Mouse (Mus musculus) right cerebral cortex, postnatal 10 days (tissue): Measurements from ENCODE around the gene 3110082I17Rik.

Source experiments
- DNase-seq, 2 experiments: peaks; one replicate each; pipeline ENCODE4 v3.0.0; 2021; ENCODE audit warnings: low spot score in 2 of 2

3110082I17Rik gene

DNA sequence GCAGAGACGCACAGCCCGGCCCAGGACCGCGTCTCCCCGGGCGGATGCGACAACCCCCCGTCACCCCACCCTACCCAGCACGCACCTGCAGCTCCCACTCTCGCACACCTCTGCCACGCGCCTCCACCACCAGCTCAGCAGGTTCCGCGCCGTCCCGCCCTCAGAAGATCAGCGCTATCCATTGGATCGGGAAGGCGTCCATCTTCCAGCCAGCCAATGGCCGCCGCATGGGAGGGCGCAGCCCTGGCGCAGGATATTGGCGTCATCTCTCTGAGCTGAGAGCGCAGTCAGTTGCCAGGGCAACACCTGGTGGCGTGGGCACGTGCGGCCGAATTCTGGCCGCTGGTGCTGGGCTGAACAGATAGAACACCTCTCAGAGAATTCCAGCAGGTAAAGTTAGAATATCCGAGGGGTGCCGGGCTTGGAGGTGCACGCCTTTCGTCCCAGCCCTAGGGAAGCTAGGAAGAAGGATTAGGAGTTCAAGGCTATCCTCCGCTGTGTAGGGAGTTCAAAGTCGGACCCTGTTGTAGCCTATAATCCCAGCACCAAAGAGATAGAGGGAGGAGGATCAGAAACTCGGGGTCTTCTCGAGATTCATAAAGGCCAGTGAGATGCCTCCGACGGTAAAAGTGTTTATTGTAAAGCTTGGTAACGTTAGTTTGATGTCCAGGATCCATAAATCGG lies at the start of gene 3110082I17Rik:
TSS of gene 3110082I17Rik (minus strand) at position 144 of the 684 bp plus-strand sequence.
- DNase-seq = peak; percentile 99

DNA sequence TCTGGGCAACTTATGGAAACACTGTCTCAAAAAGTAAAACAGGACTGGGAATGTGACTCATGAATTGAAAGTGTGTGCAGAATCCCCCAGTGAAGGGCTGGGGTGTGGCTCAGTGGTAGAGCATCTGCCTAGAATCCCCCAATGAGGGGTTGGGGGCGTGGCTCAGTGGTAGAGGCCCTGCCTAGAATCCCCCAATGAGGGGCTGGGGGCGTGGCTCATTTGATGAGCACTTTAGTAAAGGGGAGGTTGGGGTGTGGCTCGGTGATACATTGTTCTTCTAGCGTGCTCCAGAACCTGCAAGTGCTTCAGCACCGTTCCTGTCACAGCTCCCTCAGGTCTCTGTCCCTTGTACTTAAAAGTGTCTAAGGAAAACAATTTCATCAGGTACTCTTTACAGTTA lies 45.9 kb upstream of the 3110082I17Rik start:
- DNase-seq = no peak

DNA sequence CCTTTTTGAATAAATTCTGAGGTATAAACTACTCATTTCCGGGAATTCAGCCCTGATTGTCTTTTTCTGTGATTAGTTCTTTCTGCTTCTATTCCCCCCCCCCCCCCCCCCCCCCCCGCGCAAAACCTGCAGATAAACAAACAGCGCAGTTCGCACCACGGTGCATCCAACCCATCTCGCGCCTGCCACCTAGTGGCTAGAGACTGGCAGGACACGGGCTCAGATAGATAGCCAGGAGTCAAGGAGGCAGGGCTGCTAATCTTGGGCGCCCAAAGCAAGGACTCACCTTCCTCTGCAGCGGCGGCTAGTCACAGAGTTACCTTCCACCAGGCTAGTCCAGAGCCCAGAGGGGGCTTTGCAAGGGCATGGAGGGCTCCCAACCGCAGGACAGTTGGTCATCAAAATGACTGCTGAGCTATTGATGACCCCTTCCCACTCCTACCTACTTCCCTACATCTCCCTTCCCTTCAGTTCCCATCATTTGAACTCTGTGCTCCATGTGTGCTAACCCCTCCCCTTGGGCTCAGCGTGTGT lies 44.8 kb upstream of the 3110082I17Rik start:
- DNase-seq = peak; percentile 73 to 81

DNA sequence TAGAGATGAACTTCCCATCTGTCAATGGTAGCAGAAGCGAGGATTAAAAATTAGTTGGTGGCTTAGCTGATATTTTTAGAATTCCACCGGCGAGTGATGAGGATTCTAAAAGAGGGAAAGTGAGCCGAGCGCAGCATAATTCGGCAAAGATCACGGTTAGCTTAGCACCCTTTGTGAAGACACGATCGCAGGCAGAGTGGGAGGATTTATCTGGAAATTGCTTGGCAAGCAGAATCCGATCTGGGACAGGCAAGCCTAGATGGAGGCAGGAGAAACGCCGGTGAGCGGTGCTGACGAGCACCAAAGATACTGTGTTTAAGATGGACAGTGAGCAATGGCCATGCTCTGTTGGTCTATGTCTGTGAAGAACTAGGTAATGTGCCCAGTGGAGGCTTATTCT lies 42.0 kb upstream of the 3110082I17Rik start:
- DNase-seq = peak in 1 of 2 experiments; percentile 39

DNA sequence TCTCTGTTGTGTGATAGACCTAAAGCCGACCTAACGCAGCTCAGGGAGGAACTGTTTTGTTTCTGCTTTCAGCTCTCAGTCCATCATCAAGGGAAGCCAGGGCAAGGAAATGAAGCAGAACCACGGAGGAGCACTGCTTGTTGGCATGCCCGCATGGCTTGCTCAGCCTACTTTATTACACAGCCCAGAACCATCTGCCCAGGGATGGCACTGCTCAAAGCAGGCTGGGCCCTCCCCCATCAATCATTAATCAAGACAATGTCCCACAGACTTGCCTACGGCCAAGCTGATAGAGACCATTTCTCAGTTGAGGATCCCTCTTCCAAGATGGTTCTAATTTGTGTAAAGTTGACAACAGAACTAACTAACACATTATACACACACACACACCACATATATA lies 38.5 kb upstream of the 3110082I17Rik start:
- no peak for DNase-seq

DNA sequence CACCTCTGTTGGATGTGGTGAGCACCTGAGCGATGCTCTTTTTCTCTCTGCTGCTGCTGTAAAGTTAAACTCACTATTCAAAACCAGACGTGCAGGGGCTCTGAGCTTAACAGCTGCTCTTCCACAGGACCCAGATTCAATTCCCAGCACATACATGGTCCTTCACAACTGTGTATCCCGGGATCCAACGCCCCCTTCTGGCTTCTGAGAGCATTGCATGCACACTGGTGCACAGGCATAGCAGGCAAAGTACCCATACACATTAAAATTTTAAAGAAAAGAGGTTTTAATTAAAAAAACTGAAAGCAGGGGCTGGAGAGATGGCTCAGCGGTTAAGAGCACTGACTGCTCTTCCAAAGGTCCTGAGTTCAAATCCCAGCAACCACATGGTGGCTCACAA lies 36.6 kb upstream of the 3110082I17Rik start:
- DNase-seq = no peak

DNA sequence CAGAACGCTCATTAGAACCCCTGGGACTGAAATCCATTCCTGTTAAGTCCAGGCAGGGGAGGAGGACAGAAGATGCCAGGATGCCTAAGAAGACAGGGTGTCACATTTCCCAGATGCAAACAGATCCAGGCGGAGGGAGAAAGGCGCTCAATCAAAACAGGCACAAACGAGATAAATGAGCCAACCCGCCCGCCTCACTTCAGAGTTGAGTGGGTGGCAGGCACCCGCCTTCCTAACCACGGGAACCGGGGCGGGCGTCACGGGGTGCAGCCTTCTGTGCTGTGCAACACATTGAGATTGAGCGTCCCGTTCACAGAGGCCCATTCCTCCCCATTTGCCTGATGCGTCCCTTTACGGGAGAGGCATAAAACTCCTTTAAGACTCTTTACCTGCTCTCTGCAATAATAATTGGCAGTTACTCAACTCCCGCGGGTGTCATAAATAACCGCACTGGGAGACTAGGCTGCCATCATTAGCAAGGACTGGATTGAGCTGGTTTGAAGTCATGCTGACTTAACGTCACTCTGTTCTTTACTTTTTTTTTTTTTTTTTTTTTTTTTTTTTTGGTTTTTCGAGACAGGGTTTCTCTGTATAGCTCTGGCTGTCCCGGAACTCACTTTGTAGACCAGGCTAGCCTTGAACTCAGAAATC lies 34.8 kb upstream of the 3110082I17Rik start:
- DNase-seq = peak in 1 of 2 experiments; percentile 37

DNA sequence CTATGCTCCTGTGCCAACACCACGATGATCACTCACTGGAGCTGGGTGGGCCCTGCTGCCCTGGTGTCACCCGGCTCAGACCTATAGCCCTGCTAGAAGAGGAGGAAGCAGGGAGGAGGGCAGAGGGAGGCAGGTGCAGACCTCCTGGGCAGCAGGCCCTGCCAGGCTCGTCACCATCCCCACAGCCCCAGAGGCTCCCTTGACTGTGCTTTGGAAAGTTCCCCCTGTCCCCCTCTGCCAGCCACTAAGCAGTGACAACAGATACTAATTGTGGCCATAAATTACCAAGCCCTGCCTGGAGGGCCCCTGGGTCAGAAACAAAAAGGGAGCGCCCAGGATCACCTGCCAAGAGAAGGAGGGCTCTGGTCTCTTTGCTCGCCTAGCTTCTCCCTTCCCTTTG lies 33.4 kb upstream of the 3110082I17Rik start:
- no peak for DNase-seq

DNA sequence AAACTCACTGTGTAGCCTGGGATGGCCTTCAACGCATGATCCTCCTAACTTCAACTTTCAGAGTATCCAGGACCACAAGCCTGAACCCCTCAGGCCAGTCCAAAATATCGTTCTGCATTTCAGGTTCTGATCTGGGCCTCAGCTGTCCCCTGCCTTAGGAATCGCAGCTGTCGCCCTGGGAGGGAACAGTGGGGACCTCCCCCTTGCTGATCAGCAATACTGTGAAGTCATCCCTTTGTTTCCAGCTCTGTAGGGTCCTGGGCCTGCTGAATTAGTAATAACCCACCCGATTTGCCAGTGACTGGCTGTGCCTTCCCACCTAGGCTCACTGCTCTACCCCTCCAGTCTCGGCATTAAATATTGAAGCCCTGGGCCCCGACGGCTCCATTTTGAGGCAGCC lies 31.0 kb upstream of the 3110082I17Rik start:
- DNase-seq = no peak

DNA sequence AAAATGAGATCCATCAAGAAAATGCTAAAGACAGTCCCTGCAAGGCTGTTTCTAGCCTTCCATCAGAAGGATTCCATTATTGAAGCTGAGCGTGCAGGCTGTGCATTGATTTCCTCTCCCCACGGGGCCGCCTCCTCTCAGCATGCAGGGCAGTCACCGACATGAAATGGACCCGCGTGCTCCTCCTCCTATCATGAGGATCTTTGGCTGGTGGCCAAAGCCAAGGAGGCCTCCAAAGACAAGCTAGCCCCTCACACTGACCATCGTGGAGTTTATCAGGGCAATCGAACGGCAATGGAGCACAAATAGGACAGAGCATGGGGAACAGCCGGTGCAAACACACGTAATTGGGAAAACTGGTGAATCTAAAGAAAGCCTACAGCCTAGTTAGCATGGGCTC lies 29.8 kb upstream of the 3110082I17Rik start:
- DNase-seq = no peak

DNA sequence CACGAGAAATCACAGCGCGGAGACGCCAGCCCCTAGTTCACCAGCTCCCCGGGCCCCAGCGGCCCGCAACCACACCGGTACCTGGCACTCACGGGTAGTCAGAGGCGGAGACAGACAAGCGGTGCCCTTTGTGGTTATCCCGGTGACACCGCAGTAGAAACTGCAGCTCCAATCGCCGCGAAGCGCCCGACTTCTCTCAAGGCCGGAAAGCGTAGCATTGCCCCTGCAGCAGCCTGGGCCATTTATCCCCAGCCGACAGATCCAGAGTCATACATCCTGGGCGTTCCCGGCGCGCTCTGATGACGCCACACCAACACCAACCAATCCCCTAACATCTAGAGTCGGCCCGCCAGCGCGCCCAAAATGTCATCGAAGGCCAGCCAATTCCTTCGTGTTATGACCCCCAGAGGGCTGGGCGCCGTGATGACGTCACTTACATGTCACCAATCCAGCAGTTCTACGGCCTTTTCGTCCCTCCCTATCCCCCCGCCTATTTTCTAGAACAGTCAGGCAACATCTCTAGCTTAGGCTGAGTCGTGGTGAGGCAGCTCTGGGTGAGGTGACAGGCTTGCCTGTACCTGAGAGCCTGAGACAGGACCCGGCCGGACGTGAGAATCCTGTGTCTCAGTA lies 24.0 kb upstream of the 3110082I17Rik start, which contains the start of gene Zfand2a:
TSS of gene Zfand2a (minus strand) at position 365 of the 630 bp plus-strand sequence.
- peak; percentile 100 for DNase-seq

DNA sequence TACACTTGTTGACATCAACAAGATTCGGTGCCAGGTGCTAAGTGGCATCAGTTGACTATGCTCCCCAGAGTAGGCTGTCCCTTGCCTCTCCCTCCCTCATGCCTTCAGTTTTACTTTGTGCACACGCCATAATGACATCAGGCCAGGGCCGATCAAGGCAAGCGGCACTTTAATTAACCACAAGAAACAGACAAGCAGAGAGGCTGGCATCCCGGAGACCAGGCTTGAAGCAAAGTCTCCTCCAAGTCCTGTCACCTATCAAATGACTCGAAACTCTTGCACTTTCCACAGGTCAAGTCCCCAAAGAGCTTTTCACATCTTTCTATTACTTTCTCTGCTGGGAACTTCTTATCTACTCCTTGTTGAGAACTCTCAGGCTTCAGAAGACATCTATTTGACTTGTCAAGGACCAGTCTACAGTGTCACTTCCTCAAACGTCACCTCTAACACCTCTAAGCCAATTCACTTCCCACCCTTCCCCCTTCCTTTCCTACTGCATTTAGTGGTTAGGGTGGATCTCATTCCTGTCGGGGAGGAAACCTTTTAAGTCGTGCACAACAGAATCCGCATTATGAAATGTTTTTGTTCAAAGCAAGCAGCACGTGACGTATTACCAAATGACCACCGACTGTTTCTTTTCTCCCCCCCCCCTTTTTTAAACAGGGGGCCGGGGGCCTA lies 23.0 kb upstream of the 3110082I17Rik start:
- no peak for DNase-seq

DNA sequence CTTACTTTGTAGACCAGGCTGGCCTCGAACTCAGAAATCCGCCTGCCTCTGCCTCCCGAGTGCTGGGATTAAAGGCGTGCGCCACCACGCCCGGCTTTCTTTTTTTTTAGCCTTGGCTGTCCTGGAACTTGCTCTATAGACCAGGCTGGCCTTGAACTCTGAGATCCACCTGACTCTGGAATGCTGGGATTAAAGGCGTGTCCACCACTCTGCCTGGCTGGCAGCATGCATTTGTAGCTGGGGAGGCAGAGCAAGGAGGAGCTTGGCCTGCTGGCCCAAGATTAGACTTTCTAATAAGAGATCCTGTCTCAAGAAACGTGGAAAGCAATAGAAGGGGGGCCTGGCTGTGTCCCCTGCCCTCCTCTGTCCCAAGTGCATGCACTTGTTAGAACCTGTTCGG lies 20.1 kb upstream of the 3110082I17Rik start:
- no peak for DNase-seq

DNA sequence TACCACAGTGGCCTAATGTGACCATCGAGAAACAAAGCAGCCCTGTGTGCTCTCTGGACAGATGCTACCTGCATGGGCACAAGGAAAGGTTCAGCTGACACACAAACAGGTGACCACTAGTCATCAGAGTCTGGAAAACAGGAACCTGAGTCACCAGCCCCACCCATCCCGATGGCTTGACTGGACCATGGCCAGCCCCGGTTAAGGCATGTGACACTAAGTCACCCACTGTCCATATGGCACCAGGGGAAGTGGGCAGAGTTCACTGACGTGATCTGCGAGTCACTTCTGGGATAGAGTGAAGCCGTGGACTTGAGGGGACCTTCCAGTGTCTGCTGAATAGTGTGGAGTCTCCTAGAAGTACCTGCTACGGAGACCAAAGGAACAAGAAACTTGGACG lies 18.8 kb upstream of the 3110082I17Rik start:
- DNase-seq = no peak

DNA sequence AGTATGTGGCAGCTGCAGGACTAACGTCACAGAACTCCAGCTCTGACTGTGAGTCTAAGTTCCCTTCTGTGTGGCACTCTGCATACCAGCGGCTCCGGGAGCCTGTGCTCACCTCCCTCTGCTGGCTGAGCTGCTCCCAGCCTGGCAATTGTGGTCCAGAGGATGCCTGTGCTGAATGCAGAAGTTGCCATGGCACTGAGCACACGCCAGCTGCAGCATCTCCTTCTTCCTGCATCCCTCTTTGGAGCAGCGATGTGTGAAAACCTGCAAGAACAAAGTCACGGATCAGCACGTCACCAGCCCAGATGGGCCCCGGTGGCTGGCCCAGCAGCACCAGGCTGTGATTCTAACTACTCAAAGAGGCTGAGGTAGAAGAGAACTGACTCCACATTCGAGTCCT lies 14.4 kb upstream of the 3110082I17Rik start:
- DNase-seq = peak; percentile 46 to 47

DNA sequence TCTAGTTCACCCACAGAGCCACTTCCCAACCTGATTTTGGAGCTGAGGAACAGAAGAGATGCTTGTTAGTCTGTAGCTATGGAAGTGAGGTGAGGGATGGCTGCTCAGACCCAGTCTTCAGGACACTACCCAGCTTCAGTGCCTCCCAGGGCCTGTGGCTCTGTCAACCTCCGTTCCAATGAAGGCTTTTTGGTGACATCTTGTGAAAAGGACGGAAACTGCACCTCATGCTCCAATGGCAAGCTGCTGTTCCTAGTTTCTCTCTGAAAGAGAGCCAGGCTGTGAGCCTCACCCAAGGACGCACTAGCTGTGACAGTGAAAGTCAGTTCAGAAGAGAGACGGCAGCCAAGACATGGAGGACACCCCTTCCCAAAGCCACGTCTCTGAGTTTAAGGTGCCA lies 7.7 kb upstream of the 3110082I17Rik start:
- peak; percentile 66 to 67 for DNase-seq

DNA sequence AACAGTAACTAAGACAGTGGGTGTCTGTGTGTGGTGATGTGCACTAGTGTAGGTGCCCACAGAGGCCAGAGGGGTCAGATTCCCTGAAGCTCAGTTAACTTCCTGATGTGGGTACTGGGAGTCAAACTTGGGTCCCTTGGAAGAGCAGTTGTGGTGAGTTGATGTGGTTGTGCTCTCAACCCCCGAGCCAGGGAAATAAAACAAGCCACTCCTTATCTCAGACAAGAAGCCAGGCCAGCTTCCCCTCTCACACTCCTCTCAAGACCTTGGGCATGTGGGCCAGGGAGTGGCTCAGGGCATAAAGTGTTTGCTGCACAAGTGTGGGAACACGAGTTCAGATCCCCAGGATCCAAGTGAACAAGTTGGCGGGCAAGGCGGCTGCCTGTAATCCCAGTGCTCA lies 6.5 kb upstream of the 3110082I17Rik start:
- no peak for DNase-seq

DNA sequence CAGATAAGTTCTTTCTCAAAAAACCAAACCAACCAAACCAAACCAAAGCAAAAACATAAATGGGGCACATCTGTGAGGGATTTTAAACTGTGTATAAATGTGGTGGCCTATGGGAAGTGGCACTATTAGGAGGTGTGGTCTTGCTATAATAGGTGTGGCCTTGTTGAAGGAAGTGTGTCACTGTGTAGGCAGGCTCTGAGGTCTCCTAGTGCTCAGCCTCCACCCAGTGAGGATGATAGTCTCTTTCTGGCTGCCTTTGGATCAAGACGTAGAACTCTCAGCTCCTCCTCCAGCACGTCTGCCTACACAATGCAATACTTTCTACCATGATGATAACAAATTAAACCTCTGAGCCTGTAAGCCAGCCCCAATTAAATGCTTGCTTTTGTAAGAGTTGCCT lies 6.0 kb upstream of the 3110082I17Rik start:
- DNase-seq = no peak

DNA sequence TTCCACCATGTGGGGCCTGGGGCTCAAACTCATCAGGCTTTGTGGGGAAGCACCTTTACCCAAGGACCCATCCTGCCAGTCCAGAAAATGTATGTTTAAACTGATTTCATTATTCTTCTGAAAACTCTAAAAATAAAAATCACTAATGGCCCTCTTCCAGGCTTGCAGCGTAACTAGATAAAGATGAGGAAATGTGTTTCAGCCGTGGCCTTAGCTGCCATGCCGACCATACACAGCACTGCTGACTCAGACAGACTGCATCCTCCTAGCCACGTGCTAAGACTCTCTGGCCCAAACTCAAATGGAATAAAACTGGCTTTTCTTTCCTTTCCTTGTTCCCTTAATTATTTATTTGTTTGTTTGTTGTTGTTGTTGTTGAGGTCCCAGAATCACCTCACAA lies 4.5 kb upstream of the 3110082I17Rik start:
- DNase-seq = no peak

DNA sequence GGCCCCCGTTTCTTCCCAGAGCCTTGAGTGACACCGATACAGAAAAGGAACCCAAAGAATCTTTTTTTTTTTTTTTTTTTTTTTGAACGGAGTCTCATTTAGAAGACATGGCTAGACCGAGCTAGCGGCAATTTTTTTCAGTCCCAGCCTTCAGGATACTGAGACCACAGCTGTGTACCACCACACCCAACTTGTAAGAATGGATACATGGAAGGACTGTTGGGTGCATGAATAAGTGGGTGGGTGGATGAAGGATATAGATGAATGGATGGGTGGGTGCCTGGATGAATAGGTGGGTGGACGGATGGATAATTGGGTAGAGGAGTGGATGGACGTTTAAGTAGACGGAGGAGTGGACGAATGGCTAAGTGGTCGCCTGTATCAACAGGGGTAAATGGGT lies 389 bp downstream of the 3110082I17Rik start:
- DNase-seq = no peak

DNA sequence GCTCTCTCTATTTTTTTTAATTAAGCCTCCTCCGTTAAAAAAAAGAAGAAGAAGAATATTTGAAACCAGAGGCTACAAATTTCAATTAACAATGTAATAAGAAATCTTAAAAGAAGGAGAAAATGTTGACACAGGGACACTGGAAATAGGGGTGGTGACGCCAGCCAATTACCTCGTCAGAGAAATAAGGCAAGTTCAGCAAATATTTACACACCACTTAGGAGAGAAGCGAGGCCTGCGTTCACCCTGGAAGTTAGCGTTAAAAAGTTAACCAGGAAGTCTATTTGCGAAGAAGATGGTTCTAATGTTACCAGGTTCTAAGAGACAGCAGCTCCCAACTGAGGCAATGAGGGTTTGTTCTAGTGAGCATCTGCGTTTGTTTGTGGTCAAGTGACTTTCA lies 3.1 kb downstream of the 3110082I17Rik start:
- no peak for DNase-seq

DNA sequence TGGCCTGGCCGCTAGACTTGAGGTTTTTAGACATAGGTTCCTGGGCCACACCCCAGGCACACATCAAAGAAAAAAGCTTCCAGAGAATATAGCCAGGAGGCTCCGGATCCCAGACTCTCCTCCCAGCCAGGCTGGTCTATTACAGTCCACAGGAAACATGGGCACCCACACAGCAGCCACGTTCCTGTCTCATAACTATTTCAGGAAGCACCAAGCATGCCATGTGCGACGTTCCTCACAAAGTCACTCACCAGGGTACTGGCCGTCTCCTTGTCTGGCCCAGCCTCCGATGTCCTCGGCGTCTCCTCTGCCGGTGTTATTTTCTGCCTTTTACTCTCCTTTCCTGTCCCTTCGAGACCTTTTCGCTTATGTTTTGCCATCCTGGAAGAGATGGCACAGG lies 5.2 kb downstream of the 3110082I17Rik start:
- DNase-seq = peak in 1 of 2 experiments; percentile 33
